Mouse (Mus musculus) lung, embryonic 14.5 days (tissue): ENCODE results near the gene Vmn1r113. TPM values are rescaled to one million over a fixed set of nuclear protein-coding genes. Genes with fewer than 3 reads are reported as not detected.
"Not testable (repeated sequence)": the region's sequence is repeated elsewhere in the genome, so short reads cannot be mapped to it uniquely, and the experiment has no call there.

Experiments used
- ATAC-seq: fragments of 200-750 bp; cut with Nextera tagmentation; 2 replicates; pipeline ENCODE4 v1.8.0; 2017; ENCODE audit warnings: mild to moderate bottlenecking, moderate TSS enrichment, moderate library complexity; ENCODE audit not compliant: insufficient read depth
- DNase-seq: peaks from one replicate; pipeline ENCODE4 v3.0.0-alpha.2; 2015
- H3K27ac ChIP-seq: fragments of 300-500 bp; sonication (generic); 2 replicates; pipeline ENCODE4 v1.5.1; 2014; ENCODE audit warnings: low read depth, mild to moderate bottlenecking, moderate library complexity
- H3K27me3 ChIP-seq: fragments of 300-500 bp; sonication (generic); 2 replicates; pipeline ENCODE4 v1.6.1; 2014; ENCODE audit warnings: low read length, control low read depth; ENCODE audit not compliant: insufficient read depth
- H3K36me3 ChIP-seq: fragments of 300-500 bp; sonication (generic); 2 replicates; pipeline ENCODE4 v1.6.1; 2014; ENCODE audit warnings: control low read depth; ENCODE audit not compliant: insufficient read depth
- H3K4me1 ChIP-seq: fragments of 300-500 bp; sonication (generic); 2 replicates; pipeline ENCODE4 v1.6.1; 2014; ENCODE audit warnings: antibody characterized with exemption, control low read depth; ENCODE audit not compliant: insufficient read depth
- H3K4me2 ChIP-seq: fragments of 300-500 bp; sonication (generic); 2 replicates; pipeline ENCODE4 v1.6.1; 2014; ENCODE audit warnings: mild to moderate bottlenecking
- H3K4me3 ChIP-seq: fragments of 300-500 bp; sonication (generic); 2 replicates; pipeline ENCODE4 v1.5.1; 2014; ENCODE audit warnings: low read depth, low read length
- H3K9ac ChIP-seq: fragments of 300-500 bp; sonication (generic); 2 replicates; pipeline ENCODE4 v1.6.1; 2014
- H3K9me3 ChIP-seq: fragments of 300-500 bp; sonication (generic); 2 replicates; pipeline ENCODE4 v1.6.1; 2016; ENCODE audit warnings: low read depth, low read length, control low read depth
- WGBS: fragments of 180-500 bp; shearing (Covaris S2); extraction: QIAGEN DNeasy Blood & Tissue Kit; methylation state at CpG from one replicate; pipeline ENCODE4 v1.1.7; 2014; 5-methylcytosine and 5-hydroxymethylcytosine counted together
- polyA plus RNA-seq: library from polyadenylated mRNA; unstranded; fragments of >200 nt; fragmentation: Nextera tagmentation; extraction: Ambion mirVana; gene quantifications from 2 replicates; pipeline ENCODE4 v1.2.1, GENCODE M21; 2014

Gene Vmn1r113
- polyA plus RNA-seq, result not detected in 2 replicates

GRCm38 (mm10) chr7:20786985-20787384 lies at the start of gene Vmn1r113:
Gene Vmn1r113 (plus strand): TSS chr7:20787285.
- ATAC-seq, H3K27me3 ChIP-seq: not testable (repeated sequence)
- 48% methylated on average over 2 of the region's 2 CpGs for WGBS

GRCm38 (mm10) chr7:20770885-20771284 lies 16.2 kb upstream of the Vmn1r113 start, which contains the start of gene Vmn1r112:
Gene Vmn1r112 (plus strand): TSS chr7:20771185.
- not testable (repeated sequence) for H3K36me3 ChIP-seq, H3K4me3 ChIP-seq, ATAC-seq, H3K9ac ChIP-seq, DNase-seq, H3K27ac ChIP-seq, H3K9me3 ChIP-seq, H3K4me2 ChIP-seq, H3K4me1 ChIP-seq, H3K27me3 ChIP-seq
- WGBS, result no CpG with 5 or more reads among the region's 3 CpGs

More at GRCm38 (mm10) chr7:20786985-20787384, at the start of gene Vmn1r113:
- DNase-seq, H3K9ac ChIP-seq, H3K36me3 ChIP-seq, H3K27ac ChIP-seq, H3K4me1 ChIP-seq, H3K4me3 ChIP-seq, H3K4me2 ChIP-seq, H3K9me3 ChIP-seq: not testable (repeated sequence)

- not testable (repeated sequence) for DNase-seq, H3K27ac ChIP-seq, H3K27me3 ChIP-seq, H3K9me3 ChIP-seq, ATAC-seq, H3K36me3 ChIP-seq, H3K9ac ChIP-seq, H3K4me1 ChIP-seq, H3K4me3 ChIP-seq, H3K4me2 ChIP-seq
- no CpG with 5 or more reads among the region's 5 CpGs for WGBS
Measured at GRCm38 (mm10) chr7:20812086-20812485, 25.0 kb downstream of the Vmn1r113 start, which contains the start of gene Vmn1r114. Gene Vmn1r114 (minus strand): TSS chr7:20812186.

Other genes with a start within 250 kb of the Vmn1r113 start
- gene Gm5726, start 241.5 kb upstream of the Vmn1r113 start, polyA plus RNA-seq, result not detected in 2 replicates
- not detected in 2 replicates for gene Gm4141, start 211.0 kb upstream of the Vmn1r113 start, polyA plus RNA-seq
- gene Gm4513, start 188.3 kb upstream of the Vmn1r113 start, polyA plus RNA-seq, result not detected in 2 replicates
- gene Vmn1r107, start 118.4 kb upstream of the Vmn1r113 start, polyA plus RNA-seq, result not detected in 2 replicates
- gene Vmn1r111, start 84.1 kb upstream of the Vmn1r113 start, polyA plus RNA-seq, result not detected in 2 replicates
- not detected in 2 replicates for gene Gm10668, start 56.7 kb upstream of the Vmn1r113 start, polyA plus RNA-seq
- not detected in 2 replicates for gene Vmn1r112, start 16.1 kb upstream of the Vmn1r113 start, polyA plus RNA-seq
- gene Vmn1r114, start 24.9 kb downstream of the Vmn1r113 start, polyA plus RNA-seq, result not detected in 2 replicates
- gene Vmn1r115, start 57.7 kb downstream of the Vmn1r113 start, polyA plus RNA-seq, result not detected in 2 replicates
- gene Vmn1r116, start 85.0 kb downstream of the Vmn1r113 start, polyA plus RNA-seq, result not detected in 2 replicates
- not detected in 2 replicates for gene Vmn1r117, start 96.8 kb downstream of the Vmn1r113 start, polyA plus RNA-seq
- gene Vmn1r118, start 125.1 kb downstream of the Vmn1r113 start, polyA plus RNA-seq, result not detected in 2 replicates
- gene Vmn1r119, start 225.2 kb downstream of the Vmn1r113 start, polyA plus RNA-seq, result not detected in 2 replicates